Mouse (Mus musculus): ENCODE results near the gene Bbc3. TPM values are rescaled to one million over a fixed set of nuclear protein-coding genes. Genes with fewer than 3 reads are reported as not detected.

Bbc3 gene
- polyA plus RNA-seq, 1 experiment from 2014 or later: 19.7 TPM

DNA sequence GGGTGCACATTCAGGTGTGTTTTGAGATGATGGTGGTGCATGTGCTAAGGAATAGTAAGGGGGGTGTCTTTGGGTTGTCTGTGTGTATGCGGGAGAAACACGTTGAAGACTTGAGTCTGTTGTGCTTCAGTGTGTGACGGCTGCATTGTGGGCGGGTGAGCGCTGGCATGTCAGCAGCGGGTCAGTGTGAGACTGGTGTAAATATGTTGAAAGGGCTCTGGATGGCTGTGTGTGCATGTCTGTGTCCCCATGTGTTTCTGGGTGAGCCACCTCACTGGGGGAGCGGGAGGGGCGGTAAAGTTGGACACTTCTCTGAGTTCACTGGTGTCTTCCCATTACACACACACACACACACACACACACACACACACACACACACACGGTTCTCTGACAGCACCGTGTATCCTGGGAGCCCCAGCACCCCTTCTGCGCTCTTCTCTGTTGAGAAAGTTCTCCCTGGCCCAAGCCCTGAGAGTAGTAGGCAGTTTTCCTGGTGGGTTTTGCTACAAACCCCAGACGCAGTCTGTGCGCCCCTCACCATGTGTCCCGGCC is 3.3 kb downstream of the Bbc3 start:
- Histone ChIP-seq H3K27me3 (ENCODE audit: control insufficient read depth, insufficient read depth, low read length) (peaks cover 2% of the 10 kb centered on the region; the same call in 1 of the 2 replicates), H3K4me3 (ENCODE audit: low read depth, low read length) (peak overlapping the region; percentile 65), H3K4me1 (ENCODE audit: control insufficient read depth, insufficient read depth, low read length) (peaks cover 21% of the 10 kb centered on the region; the same call in 1 of the 2 replicates), H3K9ac (replicated peaks; ENCODE audit: low read depth, low read length) (peak overlapping the region; percentile 82), H3K36me3 (ENCODE audit: control insufficient read depth, insufficient read depth, low read length) (no peaks in the 10 kb centered on the region), H3K9me3 (ENCODE audit: control insufficient read depth, low read length) (no peaks in the 10 kb centered on the region), H3K4me2 (ENCODE audit: low read depth, low read length) (peak overlapping the region; percentile 98), H3K27ac (ENCODE audit: low read depth, low read length) (peak overlapping the region; percentile 82)
- 3% methylated on average over 12 of the region's 14 CpGs for WGBS
- no peak for ATAC-seq (ENCODE audit: low read depth)

- H3K4me1 ChIP-seq (ENCODE audit: control insufficient read depth, insufficient read depth, low read length): peaks cover 21% of the 10 kb centered on the region; the same call in 1 of the 2 replicates
Measured at GRCm38 (mm10) chr7:16312011-16312671, 3.9 kb downstream of the Bbc3 start.

GRCm38 (mm10) chr7:16312672-16313311 is 4.6 kb downstream of the Bbc3 start:
- under 1% methylated on average over 11 of the region's 12 CpGs for WGBS
- peak overlapping the region; percentile 98 for H3K4me2 ChIP-seq (ENCODE audit: low read depth, low read length)
- no peak for ATAC-seq (ENCODE audit: low read depth)
- H3K27ac ChIP-seq (ENCODE audit: low read depth, low read length): peak overlapping the region; percentile 96
- H3K9me3 ChIP-seq (ENCODE audit: control insufficient read depth, low read length): no peaks in the 10 kb centered on the region
- peak overlapping the region; percentile 89 for H3K9ac ChIP-seq (replicated peaks; ENCODE audit: low read depth, low read length)
- peak overlapping the region; percentile 65 for H3K4me3 ChIP-seq (ENCODE audit: low read depth, low read length)
- H3K27me3 ChIP-seq (ENCODE audit: control insufficient read depth, insufficient read depth, low read length): peaks cover 2% of the 10 kb centered on the region; the same call in 1 of the 2 replicates
- peaks cover 21% of the 10 kb centered on the region; the same call in 1 of the 2 replicates for H3K4me1 ChIP-seq (ENCODE audit: control insufficient read depth, insufficient read depth, low read length)
- no peaks in the 10 kb centered on the region for H3K36me3 ChIP-seq (ENCODE audit: control insufficient read depth, insufficient read depth, low read length)

More at GRCm38 (mm10) chr7:16312011-16312671, 3.9 kb downstream of the Bbc3 start:
- H3K27me3 ChIP-seq (ENCODE audit: control insufficient read depth, insufficient read depth, low read length): peaks cover 2% of the 10 kb centered on the region; the same call in 1 of the 2 replicates
- no peaks in the 10 kb centered on the region for H3K9me3 ChIP-seq (ENCODE audit: control insufficient read depth, low read length)
- H3K36me3 ChIP-seq (ENCODE audit: control insufficient read depth, insufficient read depth, low read length): no peaks in the 10 kb centered on the region
- ATAC-seq (ENCODE audit: low read depth): no peak
- H3K27ac ChIP-seq (ENCODE audit: low read depth, low read length): peak overlapping the region; percentile 82
- H3K4me2 ChIP-seq (ENCODE audit: low read depth, low read length): peak overlapping the region; percentile 98
- 0% methylated on average over 42 of the region's 49 CpGs for WGBS
- H3K9ac ChIP-seq (replicated peaks; ENCODE audit: low read depth, low read length): peak overlapping the region; percentile 82
- H3K4me3 ChIP-seq (ENCODE audit: low read depth, low read length): peak overlapping the region; percentile 65

DNA sequence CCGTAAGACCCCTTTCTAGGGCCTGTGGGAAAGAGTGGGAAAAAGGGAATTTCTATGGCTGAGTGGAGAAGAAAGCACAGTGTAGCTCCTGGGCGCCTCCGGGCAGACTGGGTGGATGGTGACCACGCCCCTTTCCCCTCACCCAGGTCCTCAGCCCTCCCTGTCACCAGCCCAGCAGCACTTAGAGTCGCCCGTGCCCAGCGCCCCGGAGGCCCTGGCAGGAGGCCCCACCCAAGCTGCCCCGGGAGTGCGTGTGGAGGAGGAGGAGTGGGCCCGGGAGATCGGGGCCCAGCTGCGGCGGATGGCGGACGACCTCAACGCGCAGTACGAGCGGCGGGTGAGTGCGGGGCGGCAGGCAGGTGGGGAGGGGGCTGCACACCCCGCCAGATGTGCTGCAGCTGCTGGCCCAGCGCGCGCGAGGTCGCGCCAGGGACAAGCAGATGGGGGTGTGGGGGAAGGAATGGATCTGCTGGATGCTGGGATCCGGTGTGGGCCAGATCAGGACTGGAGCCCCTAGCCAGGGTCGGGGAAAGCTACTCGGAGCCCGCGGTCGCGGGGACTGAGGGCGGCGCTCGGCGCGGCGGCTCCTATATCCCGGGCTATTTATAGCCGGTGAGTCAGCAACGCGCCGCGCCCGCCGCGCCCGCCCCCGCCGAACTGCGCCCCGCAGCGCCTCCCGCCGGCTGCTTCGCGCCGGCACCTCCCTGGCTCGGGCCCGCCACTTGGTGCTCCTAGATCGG is 5.5 kb downstream of the Bbc3 start:
- Histone ChIP-seq H3K4me2 (ENCODE audit: low read depth, low read length) (peak overlapping the region; percentile 98), H3K27ac (ENCODE audit: low read depth, low read length) (peak overlapping the region; percentile 96), H3K9me3 (ENCODE audit: control insufficient read depth, low read length) (no peaks in the 10 kb centered on the region), H3K27me3 (ENCODE audit: control insufficient read depth, insufficient read depth, low read length) (peaks cover 2% of the 10 kb centered on the region; the same call in 1 of the 2 replicates), H3K36me3 (ENCODE audit: control insufficient read depth, insufficient read depth, low read length) (no peaks in the 10 kb centered on the region), H3K4me3 (ENCODE audit: low read depth, low read length) (peak overlapping the region; percentile 56), H3K9ac (replicated peaks; ENCODE audit: low read depth, low read length) (peak overlapping the region; percentile 89), H3K4me1 (ENCODE audit: control insufficient read depth, insufficient read depth, low read length) (peaks cover 21% of the 10 kb centered on the region; the same call in 1 of the 2 replicates)
- under 1% methylated on average over 62 of the region's 66 CpGs for WGBS
- ATAC-seq (ENCODE audit: low read depth): peak; percentile 70

- Histone ChIP-seq H3K4me1 (ENCODE audit: control insufficient read depth, insufficient read depth, low read length) (peaks cover 21% of the 10 kb centered on the region; the same call in 1 of the 2 replicates), H3K9me3 (ENCODE audit: control insufficient read depth, low read length) (no peaks in the 10 kb centered on the region), H3K27ac (ENCODE audit: low read depth, low read length) (peak overlapping the region; percentile 96), H3K4me3 (ENCODE audit: low read depth, low read length) (peak overlapping the region; percentile 56), H3K9ac (replicated peaks; ENCODE audit: low read depth, low read length) (peak overlapping the region; percentile 89), H3K4me2 (ENCODE audit: low read depth, low read length) (peak overlapping the region; percentile 98), H3K36me3 (ENCODE audit: control insufficient read depth, insufficient read depth, low read length) (no peaks in the 10 kb centered on the region), H3K27me3 (ENCODE audit: control insufficient read depth, insufficient read depth, low read length) (peaks cover 2% of the 10 kb centered on the region; the same call in 1 of the 2 replicates)
- no peak for ATAC-seq (ENCODE audit: low read depth)
- 10% methylated on average over 12 of the region's 13 CpGs for WGBS
Measured at GRCm38 (mm10) chr7:16314221-16314775, 6.1 kb downstream of the Bbc3 start.

DNA sequence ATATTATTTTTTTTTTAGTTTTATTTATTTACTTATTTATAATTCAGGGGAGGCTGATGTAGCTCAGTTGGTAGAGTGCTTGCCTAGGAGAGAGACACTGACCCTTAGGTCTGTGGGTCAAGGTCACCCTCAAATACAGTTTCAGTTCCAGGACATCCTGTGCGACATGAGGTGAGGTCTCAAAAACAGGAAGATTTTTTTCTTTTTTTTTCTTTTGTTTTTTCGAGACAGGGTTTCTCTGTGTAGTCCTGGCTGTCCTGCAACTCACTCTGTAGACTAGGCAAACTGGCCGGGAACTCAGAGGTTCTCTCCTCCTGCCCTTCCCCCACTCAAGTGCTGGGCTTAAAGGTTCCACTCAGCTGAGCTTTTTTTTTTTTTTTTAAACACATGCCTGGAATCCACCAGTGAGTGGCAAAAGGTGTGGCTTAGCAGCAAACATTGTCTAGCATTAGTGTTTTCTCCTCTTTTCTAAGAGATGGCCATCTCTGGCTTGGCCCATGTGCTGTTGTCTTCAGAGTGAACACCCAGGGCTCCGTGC is 7.1 kb downstream of the Bbc3 start:
- H3K27me3 ChIP-seq (ENCODE audit: control insufficient read depth, insufficient read depth, low read length): no peaks in the 10 kb centered on the region
- no peaks in the 10 kb centered on the region for H3K36me3 ChIP-seq (ENCODE audit: control insufficient read depth, insufficient read depth, low read length)
- H3K9ac ChIP-seq (replicated peaks; ENCODE audit: low read depth, low read length): no peak overlapping the region
- H3K4me3 ChIP-seq (ENCODE audit: low read depth, low read length): no peak overlapping the region
- no peak overlapping the region for H3K4me2 ChIP-seq (ENCODE audit: low read depth, low read length)
- H3K4me1 ChIP-seq (ENCODE audit: control insufficient read depth, insufficient read depth, low read length): peaks cover 21% of the 10 kb centered on the region; the same call in 1 of the 2 replicates
- H3K9me3 ChIP-seq (ENCODE audit: control insufficient read depth, low read length): no peaks in the 10 kb centered on the region
- ATAC-seq (ENCODE audit: low read depth): no peak
- H3K27ac ChIP-seq (ENCODE audit: low read depth, low read length): no peak overlapping the region
- 72% methylated on average over 4 of the region's 4 CpGs for WGBS

DNA sequence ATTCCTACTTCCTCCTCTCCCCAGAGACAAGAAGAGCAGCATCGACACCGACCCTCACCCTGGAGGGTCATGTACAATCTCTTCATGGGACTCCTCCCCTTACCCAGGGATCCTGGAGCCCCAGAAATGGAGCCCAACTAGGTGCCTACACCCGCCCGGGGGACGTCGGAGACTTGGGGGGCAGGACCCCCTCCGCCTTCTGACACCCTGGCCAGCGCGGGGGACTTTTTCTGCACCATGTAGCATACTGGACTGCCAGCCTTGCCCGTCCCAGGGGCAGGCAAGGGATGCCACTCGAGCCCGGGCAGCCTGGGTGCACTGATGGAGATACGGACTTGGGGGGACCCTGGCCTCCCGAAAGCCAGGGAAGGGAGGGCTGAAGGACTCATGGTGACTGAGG is 8.9 kb downstream of the Bbc3 start:
- Histone ChIP-seq H3K36me3 (ENCODE audit: control insufficient read depth, insufficient read depth, low read length) (no peaks in the 10 kb centered on the region), H3K27ac (ENCODE audit: low read depth, low read length) (no peak overlapping the region), H3K27me3 (ENCODE audit: control insufficient read depth, insufficient read depth, low read length) (no peaks in the 10 kb centered on the region), H3K9ac (replicated peaks; ENCODE audit: low read depth, low read length) (no peak overlapping the region), H3K4me3 (ENCODE audit: low read depth, low read length) (no peak overlapping the region), H3K4me2 (ENCODE audit: low read depth, low read length) (no peak overlapping the region), H3K4me1 (ENCODE audit: control insufficient read depth, insufficient read depth, low read length) (peaks cover 9% of the 10 kb centered on the region; the same call in 1 of the 2 replicates), H3K9me3 (ENCODE audit: control insufficient read depth, low read length) (no peaks in the 10 kb centered on the region)
- 85% methylated on average over 13 of the region's 14 CpGs for whole genome bisulfite sequencing
- no peak for ATAC-seq (ENCODE audit: low read depth)

DNA sequence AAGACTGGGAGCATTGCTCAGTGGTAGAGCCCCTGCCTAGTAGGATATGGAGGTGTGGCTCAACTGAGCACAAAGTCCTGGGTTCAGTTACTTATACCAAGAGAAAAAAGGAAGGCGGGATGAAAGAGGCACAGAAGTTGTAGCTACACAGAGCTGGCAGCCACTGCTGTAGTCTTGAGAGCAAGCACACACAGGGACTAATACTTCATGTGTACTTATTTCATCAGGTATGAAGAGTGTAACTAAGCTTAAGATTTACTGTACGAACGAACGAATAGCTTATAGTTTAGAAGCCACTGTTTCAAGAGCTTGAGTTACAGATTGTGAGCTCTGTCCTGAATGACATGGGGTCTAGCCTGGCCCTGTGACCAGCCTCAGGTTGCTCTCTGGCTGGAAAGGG is 11.0 kb downstream of the Bbc3 start:
- no peak overlapping the region for H3K4me3 ChIP-seq (ENCODE audit: low read depth, low read length)
- no peaks in the 10 kb centered on the region for H3K9me3 ChIP-seq (ENCODE audit: control insufficient read depth, low read length)
- no peak overlapping the region for H3K27ac ChIP-seq (ENCODE audit: low read depth, low read length)
- H3K9ac ChIP-seq (replicated peaks; ENCODE audit: low read depth, low read length): no peak overlapping the region
- no peaks in the 10 kb centered on the region for H3K36me3 ChIP-seq (ENCODE audit: control insufficient read depth, insufficient read depth, low read length)
- ATAC-seq (ENCODE audit: low read depth): no peak
- WGBS: 92% methylated on average over 4 of the region's 4 CpGs
- H3K4me1 ChIP-seq (ENCODE audit: control insufficient read depth, insufficient read depth, low read length): no peaks in the 10 kb centered on the region; the same call in 1 of the 2 replicates
- no peaks in the 10 kb centered on the region for H3K27me3 ChIP-seq (ENCODE audit: control insufficient read depth, insufficient read depth, low read length)
- no peak overlapping the region for H3K4me2 ChIP-seq (ENCODE audit: low read depth, low read length)
